Mouse (Mus musculus) common myeloid progenitor, adult 5-6 weeks (primary cell): ENCODE measurements at regions not wholly inside any gene's neighbourhood (a gene's known extent, or its start where the extent isn't known, plus 50 kb on each side); places are given as distances from the start of the nearest gene placed in this dataset.

Source experiments
- ATAC-seq: replicated peaks from 2 replicates; pipeline ENCODE4 v1.8.0; 2016; ENCODE audit warnings: low read depth, mild to moderate bottlenecking, moderate TSS enrichment, inconsistent platforms; ENCODE audit not compliant: poor library complexity, severe bottlenecking

- ATAC-seq, result no peak
Observed at GRCm38 (mm10) chr19:27566060-27566459, 136.4 kb upstream of the Pum3 start.

- ATAC-seq, result no peak
Observed at GRCm38 (mm10) chr19:27564086-27564485, 134.5 kb upstream of the Pum3 start.

GRCm38 (mm10) chr19:27563592-27563991 is 134.0 kb upstream of the Pum3 start:
- ATAC-seq, result no peak

- ATAC-seq, result no peak
Observed at GRCm38 (mm10) chr19:27558199-27558598, 128.6 kb upstream of the Pum3 start.

- ATAC-seq, result no peak
Observed at GRCm38 (mm10) chr19:27556697-27557096, 127.1 kb upstream of the Pum3 start.

GRCm38 (mm10) chr19:27554841-27555240 is 125.2 kb upstream of the Pum3 start:
- ATAC-seq, result no peak

GRCm38 (mm10) chr19:27553266-27553665 is 123.6 kb upstream of the Pum3 start:
- ATAC-seq, result no peak

- ATAC-seq, result no peak
Observed at GRCm38 (mm10) chr19:27537746-27538145, 108.1 kb upstream of the Pum3 start.

GRCm38 (mm10) chr19:27537066-27537465 is 107.4 kb upstream of the Pum3 start:
- no peak for ATAC-seq

- ATAC-seq, result no peak
Observed at GRCm38 (mm10) chr19:27527940-27528558, 98.4 kb upstream of the Pum3 start.

GRCm38 (mm10) chr19:27519326-27520061 is 89.9 kb upstream of the Pum3 start:
- ATAC-seq, result no peak

- no peak for ATAC-seq
Observed at GRCm38 (mm10) chr19:27514267-27514666, 84.6 kb upstream of the Pum3 start.

GRCm38 (mm10) chr19:27513535-27513934 is 83.9 kb upstream of the Pum3 start:
- no peak for ATAC-seq

- ATAC-seq, result no peak
Observed at GRCm38 (mm10) chr19:27511340-27511739, 81.7 kb upstream of the Pum3 start.

- ATAC-seq, result no peak
Observed at GRCm38 (mm10) chr19:27509956-27510639, 80.5 kb upstream of the Pum3 start.

GRCm38 (mm10) chr19:27498278-27498677 is 68.7 kb upstream of the Pum3 start:
- ATAC-seq, result no peak

- no peak for ATAC-seq
Observed at GRCm38 (mm10) chr19:27492468-27492867, 62.8 kb upstream of the Pum3 start.

- ATAC-seq, result no peak
Observed at GRCm38 (mm10) chr19:27491873-27492272, 62.2 kb upstream of the Pum3 start.

GRCm38 (mm10) chr19:27489053-27489452 is 59.4 kb upstream of the Pum3 start:
- no peak for ATAC-seq
